Mouse (Mus musculus) kidney, postnatal 0 days (tissue): Measurements from ENCODE around the gene Mycbpap. TPM values are rescaled to one million over a fixed set of nuclear protein-coding genes. Genes with fewer than 3 reads are reported as not detected.

Experiments
- ATAC-seq: fragments of 200-750 bp; cut with Nextera tagmentation; replicated peaks from 2 replicates; pipeline ENCODE4 v1.8.0; 2017; ENCODE audit warnings: low read depth, moderate number of reproducible peaks, moderate TSS enrichment, moderate library complexity; ENCODE audit not compliant: low FRiP score
- DNase-seq: peaks from one replicate; pipeline ENCODE4 v3.0.0-alpha.2; 2016; ENCODE audit warnings: low spot score
- H3K27ac ChIP-seq: fragments of 300-500 bp; sonication (generic); 2 replicates; pipeline ENCODE4 v1.5.1; 2014; ENCODE audit warnings: mild to moderate bottlenecking
- H3K27me3 ChIP-seq: fragments of 300-500 bp; sonication (generic); 2 replicates; pipeline ENCODE4 v1.6.1; 2014; ENCODE audit warnings: low read length, mixed read lengths; ENCODE audit not compliant: insufficient read depth
- H3K36me3 ChIP-seq: fragments of 300-500 bp; sonication (generic); 2 replicates; pipeline ENCODE4 v1.6.1; 2014; ENCODE audit warnings: low read length, mixed read lengths; ENCODE audit not compliant: insufficient read depth
- H3K4me1 ChIP-seq: fragments of 300-500 bp; sonication (generic); replicated peaks from 2 replicates; pipeline ENCODE4 v1.6.1; 2014; ENCODE audit warnings: antibody characterized with exemption, low read length, mixed read lengths; ENCODE audit not compliant: insufficient read depth
- H3K4me2 ChIP-seq: fragments of 300-500 bp; sonication (generic); 2 replicates; pipeline ENCODE4 v1.6.1; 2014; ENCODE audit warnings: mild to moderate bottlenecking, low read length, moderate library complexity, mixed read lengths
- H3K4me3 ChIP-seq: fragments of 300-500 bp; sonication (generic); replicated peaks from 2 replicates; pipeline ENCODE4 v1.5.1; 2014; ENCODE audit warnings: low read depth, low read length
- H3K9ac ChIP-seq: fragments of 300-500 bp; sonication (generic); 2 replicates; pipeline ENCODE4 v1.6.1; 2014; ENCODE audit warnings: low read depth, low read length
- H3K9me3 ChIP-seq: fragments of 300-500 bp; sonication (generic); replicated peaks from 2 replicates; pipeline ENCODE4 v1.6.1; 2016; ENCODE audit warnings: low read length, inconsistent platforms, mixed read lengths
- CTCF ChIP-seq: IDR thresholded peaks from 2 replicates; pipeline ENCODE4 v1.5.1; 2016; ENCODE audit warnings: antibody characterized with exemption, low read depth, mild to moderate bottlenecking, moderate library complexity
- WGBS: fragments of 180-500 bp; shearing (Covaris S2); extraction: QIAGEN DNeasy Blood & Tissue Kit; methylation state at CpG from one replicate; pipeline ENCODE4 v1.1.7; 2014; 5-methylcytosine and 5-hydroxymethylcytosine counted together
- polyA plus RNA-seq: library from polyadenylated mRNA; unstranded; fragments of >200 nt; fragmentation: Nextera tagmentation; extraction: Ambion mirVana; gene quantifications from 2 replicates; pipeline ENCODE4 v1.2.1, GENCODE M21; 2015

The Mycbpap gene
- polyA plus RNA-seq, 1 experiment from 2014 or later: 3.2 TPM

DNA sequence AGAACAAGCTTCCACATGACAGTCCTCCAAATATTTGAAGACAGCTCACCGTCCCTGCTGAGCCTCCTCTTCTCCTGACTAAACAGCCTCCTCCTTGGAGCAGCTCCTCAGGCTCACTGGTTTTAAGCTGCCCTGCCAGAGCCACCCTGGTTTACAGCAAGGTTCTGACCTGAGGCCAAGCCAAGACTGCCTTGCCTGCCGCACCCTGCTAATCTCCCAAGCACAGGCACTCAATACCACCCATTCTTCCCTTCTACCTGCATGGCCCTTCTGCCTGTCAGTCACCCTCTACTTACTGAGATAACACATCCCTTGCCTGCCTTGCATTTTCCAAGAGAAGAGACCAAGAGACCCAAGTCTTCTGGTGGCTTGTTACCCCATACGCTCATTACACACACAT, 65.2 kb downstream of the Mycbpap start:
- 81% methylated on average over 3 of the region's 3 CpGs for WGBS
- no peaks in the 10 kb centered on the region for H3K27me3 ChIP-seq
- no peaks in the 10 kb centered on the region for H3K36me3 ChIP-seq
- DNase-seq: no peak
- H3K9ac ChIP-seq: no peak overlapping the region
- no peaks in the 10 kb centered on the region for H3K9me3 ChIP-seq
- H3K27ac ChIP-seq: no peak overlapping the region
- H3K4me3 ChIP-seq: no peak overlapping the region
- peaks cover 7% of the 10 kb centered on the region; the same call in 1 of the 2 replicates for H3K4me1 ChIP-seq
- no peak for ATAC-seq
- TF ChIP-seq CTCF: no peak
- no peak overlapping the region for H3K4me2 ChIP-seq

DNA sequence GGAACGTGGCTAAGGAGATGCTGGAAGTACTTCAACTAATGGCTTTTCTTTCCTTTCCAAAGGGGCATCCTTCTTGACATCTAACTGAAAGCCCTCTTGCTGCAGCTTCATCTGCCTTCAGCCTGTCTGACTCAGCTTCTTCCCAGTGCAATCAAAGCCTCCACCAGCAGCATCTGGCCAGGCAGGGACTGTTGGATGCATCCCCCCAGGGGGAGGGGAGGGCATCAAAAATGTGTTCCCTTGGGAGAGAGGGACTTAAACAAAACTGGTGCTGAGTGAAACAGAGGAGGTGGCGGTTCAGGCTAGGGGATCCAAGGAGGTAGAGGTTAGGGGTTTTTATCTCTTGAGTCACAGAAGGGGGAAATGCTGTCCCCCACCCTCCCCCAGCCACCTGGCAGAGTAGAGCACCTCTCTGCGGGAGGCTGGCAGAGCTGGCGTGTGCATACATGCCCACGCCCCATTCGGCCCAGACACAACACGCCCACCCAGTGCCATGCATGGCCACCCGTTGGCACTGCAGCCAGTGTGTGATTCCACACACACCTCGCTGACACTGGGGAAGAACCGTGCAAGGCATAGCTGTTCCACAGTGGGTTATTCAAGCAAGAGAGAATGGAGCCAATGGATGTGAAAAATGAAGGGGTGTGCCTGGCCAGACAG, 66.3 kb downstream of the Mycbpap start:
- 52% methylated on average over 10 of the region's 10 CpGs for WGBS
- Histone ChIP-seq H3K9me3 (no peaks in the 10 kb centered on the region), H3K27me3 (no peaks in the 10 kb centered on the region), H3K36me3 (no peaks in the 10 kb centered on the region), H3K4me3 (no peak overlapping the region), H3K27ac (no peak overlapping the region), H3K9ac (no peak overlapping the region), H3K4me1 (peaks cover 15% of the 10 kb centered on the region), H3K4me2 (no peak overlapping the region)
- TF ChIP-seq CTCF: no peak
- DNase-seq (no peak), ATAC-seq (0 out of 2 replicates have a peak, but pooled peaks have one; percentile 6)

DNA sequence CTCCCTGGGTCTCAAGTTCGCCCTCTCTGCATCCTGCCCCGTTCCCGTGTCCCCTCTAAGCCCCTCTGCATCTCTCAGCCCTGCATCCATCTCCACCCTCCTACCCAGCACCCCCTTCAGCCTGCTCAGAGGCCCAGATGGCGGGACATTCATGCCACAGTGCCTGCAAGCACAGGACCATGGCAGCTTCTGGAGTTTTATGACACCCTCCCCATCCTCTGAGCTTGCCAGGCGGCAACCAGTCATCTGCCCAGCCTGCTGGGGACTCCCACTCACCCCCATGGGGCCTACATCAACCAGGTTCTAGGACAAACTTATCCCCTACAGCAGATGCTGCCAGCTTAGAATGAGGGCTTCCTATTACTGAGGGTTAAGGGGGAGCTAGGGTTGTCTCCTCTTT, 66.8 kb downstream of the Mycbpap start:
- DNase-seq (no peak), ATAC-seq (no peak)
- Histone ChIP-seq H3K27ac (no peak overlapping the region), H3K9ac (no peak overlapping the region), H3K4me1 (peaks cover 15% of the 10 kb centered on the region), H3K9me3 (no peaks in the 10 kb centered on the region), H3K4me3 (no peak overlapping the region), H3K36me3 (no peaks in the 10 kb centered on the region), H3K27me3 (no peaks in the 10 kb centered on the region), H3K4me2 (no peak overlapping the region)
- no peak for TF ChIP-seq CTCF
- 51% methylated on average over 5 of the region's 5 CpGs for WGBS

Other genes with a start within 250 kb of the Mycbpap start
- 0.28 and 0.71 TPM in 2 replicates for gene Gm21885, start 239.9 kb downstream of the Mycbpap start, polyA plus RNA-seq
- gene Luc7l3, start 199.8 kb downstream of the Mycbpap start, polyA plus RNA-seq: 107 and 108 TPM in 2 replicates
- 17.9 and 21.9 TPM in 2 replicates for gene Ankrd40, start 193.7 kb downstream of the Mycbpap start, polyA plus RNA-seq
- gene Abcc3, start 128.7 kb downstream of the Mycbpap start, polyA plus RNA-seq: 9.1 and 10.5 TPM in 2 replicates
- gene Cacna1g, start 47.5 kb downstream of the Mycbpap start, polyA plus RNA-seq: 4.4 and 5.2 TPM in 2 replicates
- 0.40 TPM in 1 of 2 replicates, not detected in the other for gene Spata20, start 35.6 kb downstream of the Mycbpap start, polyA plus RNA-seq
- 34.7 and 37.5 TPM in 2 replicates for gene Epn3, start 21.8 kb downstream of the Mycbpap start, polyA plus RNA-seq
- 4.0 and 5.6 TPM in 2 replicates for gene Rsad1, start 27.5 kb upstream of the Mycbpap start, polyA plus RNA-seq
- 0.41 and 0.50 TPM in 2 replicates for gene Chad, start 43.3 kb upstream of the Mycbpap start, polyA plus RNA-seq
- gene Acsf2, start 80.1 kb upstream of the Mycbpap start, polyA plus RNA-seq: 6.6 and 7.0 TPM in 2 replicates
- 119 and 135 TPM in 2 replicates for gene Lrrc59, start 108.0 kb upstream of the Mycbpap start, polyA plus RNA-seq
- gene Mrpl27, start 132.0 kb upstream of the Mycbpap start, polyA plus RNA-seq: 135 and 144 TPM in 2 replicates
- gene Eme1, start 132.2 kb upstream of the Mycbpap start, polyA plus RNA-seq: 7.9 and 8.1 TPM in 2 replicates
- 18.4 and 21.4 TPM in 2 replicates for gene Xylt2, start 155.8 kb upstream of the Mycbpap start, polyA plus RNA-seq
- gene Gm11541, start 182.8 kb upstream of the Mycbpap start, polyA plus RNA-seq: 1.3 and 1.4 TPM in 2 replicates
- gene Cdc34b, start 220.0 kb upstream of the Mycbpap start, polyA plus RNA-seq: 0.26 and 0.28 TPM in 2 replicates